Mouse (Mus musculus): Measurements from ENCODE around the gene Hist1h4j. TPM values are rescaled to one million over a fixed set of nuclear protein-coding genes. Genes with fewer than 3 reads are reported as not detected.
"Not testable (repeated sequence)": the region's sequence is repeated elsewhere in the genome, so short reads cannot be mapped to it uniquely, and the experiment has no call there.

The Hist1h4j gene
- polyA plus RNA-seq, 1 experiment = 5.5 TPM

DNA sequence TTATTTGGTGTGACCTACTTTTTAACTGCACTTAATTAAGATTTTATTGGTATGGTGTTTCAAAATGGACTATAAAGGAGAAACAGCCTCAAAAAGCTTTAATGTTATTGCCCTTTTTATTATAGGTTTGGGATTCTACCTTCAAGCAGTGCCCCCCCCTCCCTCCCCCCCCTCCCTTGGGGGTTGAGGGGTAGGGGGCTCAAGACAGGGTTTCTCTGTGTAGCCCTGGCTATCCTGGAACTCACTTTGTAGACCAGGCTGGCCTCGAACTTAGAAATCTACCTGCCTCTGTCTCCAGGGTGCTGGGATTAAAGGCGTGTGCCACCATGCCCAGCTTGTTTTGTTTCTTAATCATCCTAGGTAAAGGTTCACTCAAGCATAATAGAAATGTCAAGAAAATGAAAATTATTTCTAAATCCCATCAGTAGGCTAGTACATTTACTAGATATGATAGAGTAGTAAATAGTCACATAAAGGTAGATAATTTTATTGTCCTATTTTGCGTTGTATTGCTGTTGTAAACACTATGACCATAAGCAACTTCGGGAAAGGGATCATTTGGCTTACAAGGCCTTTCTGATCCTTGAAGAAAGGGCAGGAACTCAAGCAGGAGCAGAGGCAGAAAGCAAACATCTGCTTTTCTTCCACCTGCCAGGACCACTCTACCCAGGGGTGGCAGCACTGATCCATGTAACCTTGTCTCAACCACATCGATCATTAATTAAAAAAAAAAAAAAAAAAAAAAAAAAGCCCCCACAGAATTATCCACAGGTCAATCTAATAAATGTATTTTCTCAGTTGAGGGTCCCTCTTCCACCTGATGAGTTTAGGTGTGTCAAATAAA lies 11.6 kb upstream of the Hist1h4j start:
- 35% methylated on average over 5 of the region's 5 CpGs for WGBS
- DNase-seq (ENCODE audit: low read depth, low spot score) = no peak

DNA sequence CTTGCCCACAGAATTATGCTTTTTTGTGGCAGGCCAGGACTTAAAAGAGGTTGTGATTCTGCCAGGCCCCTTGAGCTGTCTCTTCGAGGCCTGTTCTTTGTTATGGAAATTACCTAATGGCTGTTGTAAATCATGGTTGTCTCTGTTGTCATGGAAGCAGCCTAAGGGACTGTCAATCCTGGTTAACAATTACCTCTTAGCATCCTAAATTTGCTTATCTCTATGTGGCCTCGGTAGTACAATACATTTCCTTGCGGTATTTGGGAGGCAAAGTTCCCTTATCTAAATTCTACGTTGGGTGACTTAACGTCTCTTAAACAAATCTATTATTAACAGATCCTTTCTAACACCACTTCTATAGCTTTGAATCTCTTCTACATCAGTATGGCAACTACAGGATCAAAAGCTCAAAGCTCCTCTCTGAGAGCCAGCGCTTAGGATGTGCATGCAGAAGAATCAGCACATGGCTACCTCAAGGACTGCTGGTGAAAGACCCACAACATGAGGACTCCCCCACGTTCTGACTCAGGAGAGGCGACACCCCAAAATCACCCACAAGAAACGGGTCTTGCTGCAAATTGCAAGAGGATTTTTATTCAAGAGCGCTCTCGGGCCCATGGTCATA lies 6.8 kb upstream of the Hist1h4j start:
- DNase-seq (ENCODE audit: low read depth, low spot score) = no peak
- WGBS = 51% methylated on average over 11 of the region's 11 CpGs

DNA sequence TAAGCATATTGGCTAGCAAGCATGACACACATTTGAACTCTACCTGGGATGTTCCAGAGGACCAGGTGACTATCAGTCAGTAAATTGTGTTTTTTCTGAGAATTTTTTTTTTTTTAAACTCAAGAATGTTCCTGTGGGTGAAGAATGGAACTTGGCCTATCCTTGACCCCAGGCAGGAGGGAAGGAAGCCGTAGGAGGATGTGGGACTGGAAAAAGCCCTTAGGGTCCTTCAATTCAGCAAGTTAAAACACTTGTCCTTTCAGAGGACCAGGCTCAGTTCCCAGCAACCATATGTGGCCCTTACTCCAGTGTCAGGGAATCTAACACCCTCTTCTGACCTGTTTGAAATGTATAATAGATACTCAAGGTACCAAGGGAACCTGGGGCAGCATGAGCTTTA lies 5.3 kb upstream of the Hist1h4j start:
- 81% methylated on average over 1 of the region's 1 CpGs for whole genome bisulfite sequencing

GRCm38 (mm10) chr13:21733466-21733865 lies 1.4 kb upstream of the Hist1h4j start:
- WGBS = 86% methylated on average over 5 of the region's 5 CpGs
- DNase-seq (ENCODE audit: low read depth, low spot score) = no peak

More for the DNA sequence above, 5.3 kb upstream of the Hist1h4j start:
- DNase-seq (ENCODE audit: low read depth, low spot score) = no peak

GRCm38 (mm10) chr13:21734010-21734905 lies 606 bp upstream of the Hist1h4j start:
- 1% methylated on average over 21 of the region's 21 CpGs for WGBS

GRCm38 (mm10) chr13:21745006-21745405 lies 10.1 kb downstream of the Hist1h4j start:
- DNase-seq (ENCODE audit: low read depth, low spot score) = no peak
- WGBS = 75% methylated on average over 1 of the region's 1 CpGs

More at GRCm38 (mm10) chr13:21734010-21734905, 606 bp upstream of the Hist1h4j start:
- no peak for DNase-seq (ENCODE audit: low read depth, low spot score)

GRCm38 (mm10) chr13:21749387-21750158 lies 14.7 kb downstream of the Hist1h4j start:
- DNase-seq (ENCODE audit: low read depth, low spot score) = no peak
- 6% methylated on average over 5 of the region's 5 CpGs for WGBS

DNA sequence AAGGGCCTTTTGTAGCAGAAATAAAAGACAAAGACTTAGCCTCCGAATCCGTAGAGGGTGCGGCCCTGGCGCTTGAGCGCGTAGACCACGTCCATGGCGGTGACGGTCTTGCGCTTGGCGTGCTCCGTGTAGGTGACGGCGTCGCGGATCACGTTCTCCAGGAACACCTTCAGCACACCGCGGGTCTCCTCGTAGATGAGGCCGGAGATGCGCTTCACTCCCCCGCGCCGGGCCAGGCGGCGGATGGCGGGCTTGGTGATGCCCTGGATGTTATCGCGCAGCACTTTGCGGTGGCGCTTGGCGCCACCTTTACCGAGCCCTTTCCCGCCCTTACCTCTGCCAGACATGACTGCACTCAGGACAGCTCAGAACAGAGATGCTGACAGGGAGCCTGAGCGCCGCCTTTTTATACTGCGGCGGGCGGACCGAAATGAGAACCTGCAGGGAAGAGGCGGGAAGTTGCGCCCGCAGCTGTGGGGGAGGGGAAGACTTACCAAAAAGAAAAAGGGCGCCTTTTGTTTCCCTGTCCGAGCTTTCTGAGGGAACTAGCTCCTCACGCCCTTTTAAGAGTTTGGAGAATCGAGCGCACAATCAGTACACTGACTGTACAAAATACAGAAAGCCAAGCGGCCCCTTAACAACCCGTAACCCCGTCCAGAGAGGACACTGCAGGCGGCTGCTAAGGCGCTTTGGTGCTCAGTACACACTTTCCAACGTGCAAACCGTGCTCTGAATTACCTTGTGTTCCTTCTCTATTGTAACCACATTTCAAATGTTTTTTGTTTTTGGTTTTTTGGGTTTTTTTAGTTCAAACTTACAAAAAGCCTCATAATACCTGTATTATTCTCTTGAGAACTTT lies 15.5 kb downstream of the Hist1h4j start, which contains the start of gene Hist1h4k:
Gene Hist1h4k, minus strand, starts transcription at position 347 of the 859 bp plus-strand sequence.
- DNase-seq (ENCODE audit: low read depth, low spot score) = not testable (repeated sequence)
- under 1% methylated on average over 47 of the region's 56 CpGs for WGBS

- DNase-seq (ENCODE audit: low read depth, low spot score) = no peak
These were observed 16.6 kb downstream of the Hist1h4j start for GRCm38 (mm10) chr13:21751417-21751816.

DNA sequence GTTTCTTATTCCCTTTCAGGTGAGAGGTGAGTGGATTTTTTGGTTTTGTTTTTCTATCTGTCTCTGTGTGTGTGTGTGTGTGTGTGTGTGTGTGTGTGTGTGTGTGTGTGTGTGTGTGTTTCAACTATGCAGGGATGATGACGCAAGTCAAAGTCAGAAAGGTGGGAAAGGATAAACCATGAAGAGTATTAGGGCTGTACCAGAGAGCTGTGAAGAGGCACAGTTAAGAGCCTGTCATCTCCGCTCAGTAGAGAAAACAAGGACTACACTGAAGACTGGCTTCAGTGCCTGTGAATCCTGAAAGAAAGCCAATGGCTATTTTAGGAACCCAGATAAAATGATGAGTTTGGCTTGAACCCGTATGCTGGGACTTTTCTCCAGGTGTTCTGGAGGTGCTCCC lies 17.0 kb downstream of the Hist1h4j start:
- DNase-seq (ENCODE audit: low read depth, low spot score) = no peak
- WGBS = 76% methylated on average over 3 of the region's 3 CpGs

GRCm38 (mm10) chr13:21752356-21752755 lies 17.5 kb downstream of the Hist1h4j start:
- WGBS = 38% methylated on average over 3 of the region's 3 CpGs
- no peak for DNase-seq (ENCODE audit: low read depth, low spot score)

DNA sequence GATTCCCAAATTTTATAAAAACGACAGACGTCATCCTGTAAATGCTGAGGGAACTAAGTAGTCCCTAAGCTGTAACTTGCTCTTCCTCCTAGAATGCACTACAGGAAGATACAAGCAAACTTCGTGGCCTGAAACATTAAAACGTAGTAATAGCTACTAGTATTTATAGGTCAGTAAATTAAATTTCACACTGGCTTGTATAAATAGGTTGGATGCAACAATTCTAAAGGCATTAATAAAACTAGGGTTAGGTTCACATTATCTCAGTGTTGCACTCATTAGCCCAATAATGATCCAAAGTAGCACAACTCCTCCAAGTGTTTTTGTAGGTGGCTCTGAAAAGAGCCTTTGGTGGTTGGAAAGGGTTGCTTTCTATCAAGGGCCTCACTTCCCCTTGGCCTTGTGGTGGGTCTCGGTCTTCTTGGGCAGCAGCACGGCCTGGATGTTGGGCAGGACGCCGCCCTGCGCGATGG lies 18.2 kb downstream of the Hist1h4j start:
- WGBS = 4% methylated on average over 10 of the region's 10 CpGs

GRCm38 (mm10) chr13:21753524-21754285 lies 18.8 kb downstream of the Hist1h4j start, which contains the start of the genes Hist1h2ak and Hist1h2bn:
Hist1h2ak (minus strand) TSS chr13:21753827.
Hist1h2bn (plus strand) TSS chr13:21754123.
- peak; percentile 94 for DNase-seq (ENCODE audit: low read depth, low spot score)
- under 1% methylated on average over 48 of the region's 50 CpGs for WGBS

More for the DNA sequence above, 18.2 kb downstream of the Hist1h4j start:
- DNase-seq (ENCODE audit: low read depth, low spot score) = no peak

GRCm38 (mm10) chr13:21754294-21755001 lies 19.6 kb downstream of the Hist1h4j start:
- under 1% methylated on average over 26 of the region's 26 CpGs for WGBS
- DNase-seq (ENCODE audit: low read depth, low spot score) = not testable (repeated sequence)

DNA sequence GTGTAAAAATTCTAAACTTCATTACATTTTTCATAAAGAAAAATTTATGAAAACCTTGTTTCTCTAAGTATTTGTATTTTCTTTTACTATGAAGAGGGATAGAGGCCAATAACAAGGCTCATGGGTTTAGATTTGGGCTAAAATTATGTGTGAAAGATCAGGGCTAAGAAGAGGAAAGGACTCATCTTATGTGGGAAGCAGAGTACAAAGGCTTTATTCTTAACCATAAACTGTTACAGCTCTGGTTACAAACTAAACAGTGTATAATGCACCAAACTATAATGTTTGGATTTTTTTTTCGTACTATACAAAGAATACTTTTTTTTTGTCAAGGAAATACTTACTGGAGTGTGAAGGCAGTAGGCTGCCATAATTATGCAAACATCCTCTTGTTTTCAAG lies 20.8 kb downstream of the Hist1h4j start:
- DNase-seq (ENCODE audit: low read depth, low spot score) = no peak
- 59% methylated on average over 1 of the region's 1 CpGs for WGBS
